Mouse (Mus musculus): ENCODE results near the gene Fkbp6.
"Not testable (repeated sequence)": the region's sequence is repeated elsewhere in the genome, so short reads cannot be mapped to it uniquely, and the experiment has no call there.

The Fkbp6 gene

DNA sequence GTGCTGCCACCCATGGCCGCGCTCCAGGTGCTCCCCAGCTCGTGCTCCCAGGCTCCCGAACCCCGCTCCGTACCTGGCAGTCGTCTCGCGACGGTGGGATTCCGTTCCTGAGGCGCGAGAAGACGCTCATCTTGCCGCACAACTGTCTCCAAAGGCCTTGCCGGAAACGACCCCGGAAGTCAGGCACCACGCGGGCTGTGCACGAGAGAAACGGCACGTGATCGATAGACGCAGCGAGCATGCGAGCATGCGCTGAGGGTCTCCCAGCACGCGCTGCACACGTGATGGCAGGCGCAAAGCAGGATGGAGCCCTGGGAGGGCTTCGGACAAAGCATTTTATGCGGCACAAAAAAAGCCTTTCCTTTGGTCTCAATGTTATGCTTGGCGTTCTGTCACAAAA, at the start of gene Fkbp6:
Fkbp6 (minus strand) TSS at position 183 of the 400 bp plus-strand sequence.
- no peak for DNase-seq (ENCODE audit: low read depth)

DNA sequence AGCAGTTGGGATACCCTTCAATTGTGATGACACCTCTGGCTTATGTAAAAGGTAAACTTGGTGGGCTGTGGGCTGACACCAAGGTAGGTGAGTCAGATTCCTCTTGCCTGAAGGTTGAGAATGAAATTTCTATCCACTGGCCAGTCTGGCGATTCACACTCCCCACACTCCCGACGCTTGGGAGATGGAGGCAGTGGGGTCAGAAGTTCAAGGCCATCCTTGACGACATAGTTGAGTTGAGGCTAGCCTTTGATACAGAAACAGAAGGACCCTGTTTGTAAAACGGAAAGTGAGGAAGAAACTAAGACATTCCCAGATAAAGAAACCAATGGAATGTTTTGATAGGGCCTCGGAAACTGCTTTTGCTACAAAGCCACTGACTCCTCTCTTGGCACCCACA, 49.5 kb upstream of the Fkbp6 start:
- no peak for DNase-seq (ENCODE audit: low read depth)

DNA sequence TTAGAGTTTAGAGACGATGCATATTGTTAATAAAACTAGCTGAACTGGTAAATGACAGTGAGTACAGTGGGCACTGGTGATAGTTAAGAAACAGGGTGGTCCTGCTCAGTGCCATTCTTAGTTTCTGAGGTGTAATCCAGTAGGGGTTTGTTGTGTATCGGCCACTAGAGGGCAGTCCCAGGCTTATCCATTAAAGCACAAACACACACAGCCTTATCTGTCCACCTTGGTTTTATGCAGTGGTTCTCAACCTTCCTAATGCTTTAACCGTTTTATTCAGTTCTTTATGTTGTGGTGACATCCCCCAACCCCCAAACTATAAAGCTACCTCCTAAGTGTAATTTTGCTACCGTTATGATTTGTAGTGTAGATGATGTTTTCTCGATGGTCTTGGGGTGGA, 46.0 kb upstream of the Fkbp6 start:
- DNase-seq (ENCODE audit: low read depth): peak; percentile 66

DNA sequence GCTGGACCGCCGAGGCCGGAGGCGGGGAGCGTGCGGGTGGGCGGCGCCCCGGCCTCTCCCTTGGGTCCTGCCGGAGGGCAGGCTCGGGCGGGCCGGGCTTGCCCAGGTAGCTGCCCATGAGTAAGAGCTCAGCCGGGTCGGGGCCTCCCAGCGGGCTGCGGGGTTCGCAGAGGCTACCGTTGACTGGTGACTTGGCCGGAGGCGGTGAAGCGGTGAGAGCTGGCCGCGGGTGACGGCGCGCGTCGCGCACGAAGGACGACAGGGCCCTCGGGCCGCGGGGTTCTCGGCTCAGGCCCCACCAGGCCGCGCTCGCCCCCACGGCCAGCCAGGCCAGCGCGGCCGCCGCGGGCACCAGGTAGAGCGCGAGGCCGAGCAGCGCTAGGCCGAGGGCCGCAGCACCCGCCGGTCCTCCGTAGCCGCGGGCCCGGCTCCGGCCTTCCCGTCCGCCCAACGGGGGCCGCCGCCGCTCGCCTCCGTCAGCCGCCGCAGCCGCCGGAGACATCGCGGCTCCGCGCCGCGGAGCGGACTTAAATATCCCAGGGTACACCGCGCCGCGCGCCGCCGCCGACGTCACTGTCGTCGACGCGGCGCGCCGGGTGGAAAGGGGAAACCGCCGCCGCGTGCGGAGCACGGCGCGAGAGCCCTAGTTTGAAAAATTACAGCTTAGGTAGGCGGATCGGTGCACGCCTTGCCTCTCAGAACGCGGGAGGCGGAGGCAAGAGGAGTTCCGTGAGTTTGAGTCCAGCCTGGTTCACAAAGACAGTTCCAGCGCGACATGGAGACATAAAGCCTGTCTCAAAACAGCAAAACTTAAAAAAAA, 44.4 kb upstream of the Fkbp6 start, which contains the start of gene Pom121:
Pom121 (minus strand) TSS at position 543 of the 820 bp plus-strand sequence.
- DNase-seq (ENCODE audit: low read depth): peak; percentile 68

DNA sequence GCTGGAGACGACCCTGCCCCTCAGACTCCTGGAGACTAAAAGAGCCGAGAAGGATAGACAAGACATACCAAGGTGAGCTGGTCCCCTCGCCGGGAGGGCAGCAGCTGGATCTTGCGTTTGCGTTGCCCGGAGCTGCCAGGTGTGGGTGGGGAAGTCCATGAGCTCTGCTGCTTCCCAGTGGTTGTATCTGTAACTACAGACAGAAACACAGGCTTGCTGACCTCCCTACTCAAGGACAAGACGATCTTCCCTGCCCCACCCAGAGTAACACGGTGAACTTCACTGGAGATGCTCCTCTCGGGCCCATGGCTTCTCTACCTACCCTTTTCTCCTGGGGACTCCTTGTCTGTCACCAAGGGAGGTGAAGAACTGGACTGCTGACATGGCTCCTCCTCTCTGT, 33.9 kb upstream of the Fkbp6 start:
- no peak for DNase-seq (ENCODE audit: low read depth)

DNA sequence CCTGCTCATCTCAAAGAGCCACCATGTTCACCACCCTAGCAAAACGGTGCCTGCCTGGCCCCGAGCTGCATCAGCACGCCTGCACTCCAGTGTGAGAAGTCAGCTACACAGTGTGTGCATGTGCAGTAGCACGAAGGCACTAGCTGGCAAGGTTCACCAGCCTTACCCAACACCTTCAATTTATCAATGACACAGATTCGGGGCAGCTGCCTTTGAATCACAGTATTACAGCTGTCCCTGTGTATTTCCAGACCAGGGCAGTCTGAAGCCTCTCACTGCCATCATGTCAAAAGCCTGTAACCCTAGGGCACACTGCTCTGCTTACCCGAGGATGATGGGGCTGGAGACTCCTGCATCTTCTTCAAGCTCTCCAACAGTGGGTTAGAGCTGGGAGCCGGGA, 32.9 kb upstream of the Fkbp6 start:
- DNase-seq (ENCODE audit: low read depth): no peak

DNA sequence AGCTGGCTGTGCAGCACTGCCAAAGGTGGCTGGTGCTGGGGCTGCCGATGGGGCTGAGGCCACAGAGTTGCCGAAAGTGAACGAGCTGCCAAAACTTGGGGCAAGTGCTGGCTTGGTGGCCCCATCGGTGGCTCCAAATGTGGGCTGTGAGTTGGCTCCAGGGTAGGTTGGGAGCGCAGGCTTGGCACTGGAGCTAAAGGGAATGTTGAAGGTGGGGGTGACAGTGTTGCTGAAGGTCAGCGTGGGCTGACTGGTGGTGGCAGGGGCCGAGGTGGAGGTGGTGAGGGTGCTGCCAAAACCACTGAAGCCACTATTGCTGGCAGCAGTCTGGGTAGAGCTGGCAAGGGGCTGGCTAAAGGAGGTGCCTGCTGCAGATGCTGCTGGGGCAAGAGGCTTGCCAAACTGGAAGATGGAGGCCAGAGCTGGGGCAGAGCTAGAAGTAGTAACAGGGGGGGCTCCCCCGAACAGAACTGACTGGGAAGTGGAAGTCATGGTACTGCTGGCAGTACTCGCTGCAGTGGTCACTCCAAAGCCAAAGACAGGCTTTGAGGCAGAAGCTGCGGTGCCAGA, 31.6 kb upstream of the Fkbp6 start:
- no peak for DNase-seq (ENCODE audit: low read depth)

DNA sequence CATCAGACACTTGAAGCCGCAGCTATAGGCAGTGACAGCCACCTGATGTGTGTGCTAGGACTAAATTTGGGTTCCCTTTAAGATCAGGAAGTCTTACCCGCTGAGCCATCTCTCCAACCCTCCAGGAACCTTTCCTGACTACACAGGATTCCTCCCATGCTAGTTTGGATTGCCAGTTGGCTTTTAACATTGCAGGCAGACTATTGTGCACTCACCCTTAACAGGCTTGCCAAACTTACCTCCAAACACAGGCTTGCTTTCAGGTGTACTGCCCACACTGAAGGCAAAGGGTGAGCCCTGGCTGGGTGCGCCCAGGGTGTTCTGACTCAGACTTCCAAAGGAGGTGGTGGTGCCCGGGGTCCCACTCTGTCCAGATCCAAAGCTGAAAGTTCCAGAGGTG, 30.8 kb upstream of the Fkbp6 start:
- no peak for DNase-seq (ENCODE audit: low read depth)

DNA sequence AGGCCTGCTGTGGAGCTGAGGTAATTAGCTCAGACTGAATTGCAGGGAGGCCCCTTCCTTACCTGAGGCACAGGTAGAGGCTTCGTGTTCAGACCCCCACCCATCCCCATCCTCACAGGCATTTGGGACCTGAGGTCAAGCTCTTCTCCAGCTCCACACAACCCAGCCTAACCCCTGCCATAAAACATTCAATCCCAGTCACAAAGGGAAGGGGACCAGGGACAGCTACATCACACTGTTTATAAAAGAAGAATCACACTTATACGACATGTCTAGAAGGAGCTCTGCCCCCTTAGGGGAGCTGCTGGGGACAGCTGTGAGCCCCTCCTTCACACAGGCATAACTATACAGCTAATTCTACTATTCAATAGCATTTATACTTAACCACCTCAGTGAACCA, 26.5 kb upstream of the Fkbp6 start:
- DNase-seq (ENCODE audit: low read depth): no peak

DNA sequence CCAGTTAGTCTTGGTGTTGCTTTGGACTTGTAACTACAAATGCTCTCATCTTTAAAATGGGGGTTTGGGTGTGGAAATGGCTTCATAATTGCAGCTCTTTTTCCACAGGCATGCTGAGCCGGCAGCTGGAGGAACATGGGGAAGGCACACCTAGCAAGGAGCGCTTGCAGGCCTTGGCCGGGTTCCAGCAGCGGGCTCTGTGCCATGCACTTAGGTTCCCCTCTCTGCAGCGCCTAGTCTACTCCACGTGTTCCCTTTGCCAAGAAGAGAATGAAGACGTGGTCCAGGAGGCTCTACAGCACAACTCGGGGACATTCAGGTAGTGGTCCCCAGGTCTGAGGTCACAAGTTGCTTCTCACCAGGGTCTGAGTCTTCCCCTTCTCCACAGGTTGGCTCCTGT, 25.3 kb upstream of the Fkbp6 start:
- no peak for DNase-seq (ENCODE audit: low read depth)

DNA sequence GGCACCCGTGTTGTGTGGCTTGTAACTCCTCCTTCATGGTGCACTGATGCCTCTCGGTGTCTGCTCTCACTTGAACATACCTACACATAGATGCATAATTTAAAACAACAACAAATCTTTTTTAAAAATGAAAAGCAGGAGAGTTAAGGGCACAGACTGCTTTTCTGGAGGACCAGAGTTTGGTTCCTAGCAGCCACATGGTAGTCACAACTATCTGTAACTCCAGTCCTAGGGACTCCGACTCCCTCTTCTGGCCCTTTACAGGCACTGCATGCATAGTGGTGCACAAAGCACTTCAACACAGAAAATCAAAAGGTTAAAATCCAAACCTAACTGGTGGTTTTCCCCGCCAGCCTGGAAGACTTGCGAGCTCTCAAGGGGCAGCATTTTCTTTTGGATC, 23.8 kb upstream of the Fkbp6 start:
- DNase-seq (ENCODE audit: low read depth): no peak

DNA sequence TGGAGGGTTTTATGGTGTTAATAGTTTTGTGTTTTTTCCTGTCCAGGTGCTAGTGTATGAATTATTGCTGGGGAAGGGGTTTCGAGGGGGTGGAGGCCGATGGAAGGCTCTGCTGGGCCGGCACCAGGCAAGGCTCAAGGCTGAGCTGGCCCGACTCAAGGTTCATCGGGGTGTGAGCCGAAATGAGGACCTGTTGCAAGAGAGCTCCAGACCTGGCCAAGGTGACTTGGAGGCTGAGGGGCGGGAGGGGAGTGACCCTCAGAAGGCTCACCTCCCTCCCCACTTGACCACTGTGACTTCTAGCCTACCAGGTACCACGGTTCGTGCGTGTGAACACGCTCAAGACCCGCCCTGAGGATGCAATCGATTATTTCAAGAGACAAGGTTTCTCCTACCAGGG, 21.4 kb upstream of the Fkbp6 start:
- no peak for DNase-seq (ENCODE audit: low read depth)

DNA sequence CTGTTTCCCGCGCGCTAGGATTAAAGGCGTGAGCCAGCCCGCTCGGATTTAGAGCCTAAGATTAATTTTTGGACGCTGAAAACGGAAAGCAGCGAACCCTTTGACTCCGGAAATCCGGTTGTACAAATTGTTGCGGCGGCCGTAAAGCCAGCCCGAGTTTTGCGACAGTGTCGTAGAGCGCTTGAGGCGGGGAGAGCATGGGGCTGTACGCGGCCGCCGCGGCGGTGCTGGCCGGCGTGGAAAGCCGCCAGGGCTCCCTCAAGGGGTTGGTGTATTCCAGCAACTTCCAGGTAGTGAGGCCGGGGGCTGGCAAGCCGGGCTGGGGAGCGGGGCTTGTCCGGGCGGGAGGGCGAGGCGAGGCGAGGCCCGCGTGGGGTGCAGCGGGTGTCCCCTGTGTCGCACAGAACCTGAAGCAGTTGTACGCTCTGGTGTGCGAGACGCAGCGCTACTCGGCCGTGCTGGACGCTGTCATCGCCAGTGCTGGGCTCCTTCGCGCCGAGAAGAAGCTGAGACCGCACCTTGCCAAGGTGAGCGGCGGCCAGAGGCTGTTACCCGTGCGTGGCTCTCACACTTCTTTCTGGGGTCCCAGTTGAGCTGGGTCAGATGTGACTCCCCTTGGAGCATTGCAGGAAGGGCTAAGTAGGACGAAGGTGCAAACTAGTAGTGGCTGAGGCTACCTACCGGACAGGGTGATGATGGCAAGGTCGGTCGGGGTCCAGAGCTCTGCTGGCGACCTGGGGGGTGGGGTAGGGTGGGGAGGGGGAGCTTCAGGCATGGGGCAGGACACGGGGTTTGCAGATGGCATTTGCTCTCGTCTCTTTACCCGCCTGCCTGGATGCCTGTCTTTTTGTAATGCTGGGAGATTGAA, 20.2 kb upstream of the Fkbp6 start, which contains the start of gene Nsun5:
Nsun5 (plus strand) TSS at position 167 of the 868 bp plus-strand sequence.
- peak; percentile 95 for DNase-seq (ENCODE audit: low read depth)

DNA sequence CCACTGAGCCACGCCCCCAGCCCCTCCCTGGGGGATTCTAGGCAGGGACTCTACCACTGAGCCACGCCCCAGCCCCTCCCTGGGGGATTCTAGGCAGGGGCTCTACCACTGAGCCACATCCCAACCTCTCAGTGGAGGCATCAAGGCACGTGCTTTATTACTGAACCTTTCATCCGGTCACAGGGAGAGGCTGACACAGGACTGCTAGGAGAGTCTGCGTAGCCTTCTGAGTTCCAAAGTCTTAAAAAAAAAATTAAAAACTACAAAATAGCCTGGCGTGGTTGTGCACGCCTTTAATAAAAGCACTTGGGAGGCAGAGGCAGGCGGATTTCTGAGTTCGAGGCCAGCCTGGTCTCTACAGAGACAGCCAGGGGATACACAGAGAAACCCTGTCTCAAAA, 19.4 kb upstream of the Fkbp6 start:
- DNase-seq (ENCODE audit: low read depth): not testable (repeated sequence)

DNA sequence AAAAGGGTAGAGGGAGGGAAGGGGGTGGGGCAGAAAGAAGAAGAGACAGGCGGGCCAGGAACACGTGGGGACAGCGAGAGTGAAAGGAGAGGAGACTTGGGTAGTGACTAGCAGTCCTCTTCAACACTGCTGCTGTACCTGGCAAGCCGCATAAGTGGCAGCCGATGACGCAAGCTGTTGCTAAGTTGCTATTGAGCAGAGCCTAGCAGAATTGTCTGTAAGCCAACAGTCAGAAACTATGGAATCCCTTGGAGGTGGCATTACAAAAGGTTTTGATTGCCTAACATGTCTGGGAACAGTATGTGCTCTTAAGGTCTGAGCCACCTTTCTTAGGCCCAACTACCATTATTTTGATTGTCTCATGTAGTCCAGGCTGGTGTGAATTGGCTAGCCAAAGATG, 18.5 kb upstream of the Fkbp6 start:
- no peak for DNase-seq (ENCODE audit: low read depth)

DNA sequence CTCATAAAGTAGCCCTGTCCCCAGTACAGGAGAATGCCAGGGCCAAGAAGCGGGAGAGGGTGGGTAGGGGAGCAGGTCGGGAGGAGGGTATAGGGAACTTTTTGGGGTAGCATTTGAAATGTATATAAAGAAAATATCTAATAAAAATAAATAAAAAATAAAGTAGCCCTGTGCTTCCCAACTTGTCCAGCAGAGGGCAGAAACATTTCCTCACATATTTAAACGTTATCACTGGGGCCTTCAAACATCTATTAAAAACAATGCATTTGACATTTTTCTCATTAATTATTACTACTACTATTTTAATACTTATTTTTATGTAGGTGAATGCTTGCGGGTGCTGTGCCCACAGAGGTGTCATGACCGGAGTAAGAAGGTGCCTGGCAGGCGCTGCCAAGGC, 18.0 kb upstream of the Fkbp6 start:
- DNase-seq (ENCODE audit: low read depth): no peak

DNA sequence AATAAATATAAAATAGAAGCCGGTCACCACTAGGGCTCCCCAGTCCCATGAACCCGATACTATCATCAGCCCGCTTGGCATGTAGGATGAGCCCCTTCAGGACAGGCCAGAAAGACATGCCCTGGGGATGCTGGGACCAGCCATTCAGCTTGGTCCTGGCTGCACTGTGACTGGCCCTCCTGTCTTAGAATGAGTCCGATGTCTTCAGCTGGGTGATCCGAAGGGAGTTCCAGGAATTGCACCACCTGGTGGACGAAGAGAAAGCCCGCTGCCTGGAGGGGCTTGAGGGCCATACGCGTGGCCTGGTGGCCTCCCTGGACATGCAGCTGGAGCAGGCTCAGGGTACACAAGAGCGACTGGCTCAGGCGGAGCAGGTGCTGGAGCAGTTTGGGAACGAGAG, 13.7 kb upstream of the Fkbp6 start:
- no peak for DNase-seq (ENCODE audit: low read depth)

DNA sequence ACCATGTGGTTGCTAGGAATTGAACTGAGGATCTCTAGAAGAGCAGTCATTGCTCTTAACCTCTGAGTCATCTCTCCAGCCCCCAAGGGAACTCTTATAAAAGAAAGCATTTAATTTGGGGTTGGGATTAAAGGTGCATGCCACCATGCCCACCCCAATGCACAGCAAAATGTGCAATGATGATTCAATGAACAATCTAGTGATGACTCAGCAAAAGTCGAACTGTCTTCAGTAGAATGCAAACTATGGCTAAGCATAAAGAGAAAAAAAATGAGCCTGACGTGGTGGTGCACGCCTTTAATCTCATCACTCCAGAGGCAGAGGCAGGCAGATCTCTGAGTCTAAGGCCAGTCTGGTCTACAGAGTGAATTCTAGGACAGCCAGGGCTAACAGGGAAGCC, 12.7 kb upstream of the Fkbp6 start:
- DNase-seq (ENCODE audit: low read depth): no peak

DNA sequence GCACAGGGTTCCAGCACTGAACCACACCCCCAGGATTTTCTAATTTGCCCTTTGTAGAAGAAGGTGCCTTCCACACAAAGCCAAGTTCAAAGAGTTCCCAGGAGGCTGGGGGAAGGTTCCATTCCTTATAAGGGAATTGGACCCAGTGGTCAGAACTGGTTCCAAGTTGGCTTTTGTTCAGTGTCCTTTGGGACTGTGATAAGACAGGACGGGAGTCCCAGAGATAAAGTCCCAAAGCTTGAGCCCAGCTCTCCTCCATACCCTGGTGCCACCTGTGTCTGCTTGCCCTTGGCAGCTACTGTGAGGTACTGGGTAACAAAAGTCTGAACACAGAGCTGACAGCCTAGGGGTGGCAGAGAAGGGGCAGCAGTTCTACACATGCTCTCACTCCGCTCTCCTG, 9.9 kb upstream of the Fkbp6 start:
- DNase-seq (ENCODE audit: low read depth): no peak

DNA sequence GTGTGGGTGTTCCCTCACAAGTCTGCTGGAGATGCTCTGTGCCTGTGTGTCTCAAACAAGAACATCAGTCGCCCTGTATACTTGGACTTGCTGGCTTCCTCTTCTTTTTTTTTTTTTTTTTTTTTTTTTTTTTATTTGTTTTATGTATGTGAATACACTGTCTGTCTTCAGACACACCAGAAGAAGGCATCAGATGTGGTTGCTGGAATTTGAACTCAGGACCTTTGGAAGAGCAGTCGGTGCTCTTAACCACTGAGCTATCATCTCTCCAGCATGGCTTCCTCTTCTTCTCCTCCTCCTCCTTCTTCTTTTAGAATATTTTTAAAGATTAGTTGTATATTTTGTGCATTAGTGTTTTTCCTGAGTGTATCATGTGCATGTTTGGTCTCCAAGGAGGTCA, 7.7 kb upstream of the Fkbp6 start:
- DNase-seq (ENCODE audit: low read depth): no peak

DNA sequence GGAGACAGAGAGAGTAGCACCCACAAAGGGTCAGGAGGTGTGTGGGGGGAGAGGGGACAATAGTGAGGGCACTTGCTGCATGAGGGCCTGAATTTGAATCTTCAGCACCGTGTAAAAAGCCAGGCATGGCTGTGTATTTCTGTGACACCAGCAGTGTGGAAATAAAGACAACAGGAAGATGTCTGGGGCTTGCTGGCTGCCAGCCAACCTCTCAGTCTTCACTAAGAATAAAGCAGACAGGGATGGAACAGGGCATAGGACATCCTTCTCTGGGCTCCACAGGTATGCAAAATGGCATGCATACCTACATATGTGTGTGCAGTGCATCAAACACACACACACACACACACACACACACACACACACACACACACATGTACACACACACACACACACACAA, 6.2 kb upstream of the Fkbp6 start:
- no peak for DNase-seq (ENCODE audit: low read depth)

DNA sequence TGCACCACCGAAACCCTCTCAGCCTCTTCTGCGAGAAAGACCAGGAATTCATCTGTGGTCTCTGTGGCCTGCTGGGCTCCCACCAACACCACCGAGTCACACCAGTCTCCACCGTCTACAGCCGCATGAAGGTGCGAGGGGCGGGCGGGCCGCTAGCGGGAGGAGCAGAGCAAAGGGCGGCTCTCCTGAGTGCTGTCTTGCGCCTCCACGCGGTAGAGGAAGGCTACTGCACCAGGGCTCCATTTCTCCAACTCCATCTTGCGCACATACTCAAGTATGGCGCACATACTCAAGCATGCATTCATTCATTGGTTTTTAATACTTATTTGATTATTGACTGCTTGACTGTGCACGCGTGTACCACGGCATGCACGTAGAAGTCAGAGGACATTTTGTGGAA, 3.7 kb upstream of the Fkbp6 start:
- no peak for DNase-seq (ENCODE audit: low read depth)

DNA sequence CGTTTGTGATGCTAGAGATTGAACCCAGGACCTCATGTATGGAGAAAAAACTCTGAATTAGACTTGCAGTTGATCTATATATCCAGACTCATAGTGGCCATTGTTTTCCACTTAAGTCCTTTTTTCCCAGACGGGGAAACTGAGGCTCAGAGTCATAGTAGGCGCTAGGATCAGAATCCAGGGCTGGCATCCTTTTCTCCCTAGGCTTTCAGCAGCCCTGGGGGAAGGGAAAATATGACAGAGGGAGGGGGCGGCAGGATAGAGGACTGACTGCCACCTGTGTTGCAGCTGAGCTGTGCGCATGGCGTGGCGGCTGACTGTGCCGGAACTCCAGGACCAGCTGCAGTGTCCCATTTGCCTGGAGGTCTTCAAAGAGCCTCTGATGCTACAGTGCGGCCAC, 3.2 kb upstream of the Fkbp6 start, which contains the start of gene Trim50:
Trim50 (plus strand) TSS at position 301 of the 400 bp plus-strand sequence.
- DNase-seq (ENCODE audit: low read depth): no peak

Measured in c-Kit-positive CD71-positive TER-119-negative erythroid progenitor cells, embryonic 14.5 days (primary cell).